8 mouse cellular contexts compared by ENCODE assay signal in genomic region chr10:44071095-44071494, GRCm38 (mm10).
DNase-seq lines count a peak whose midpoint lies in the region; ATAC-seq lines count a peak whose summit lies in the region.

No protein-coding gene starts in this region.

- 5% methylated on average over 4 of the region's 4 CpGs for WGBS in heart, embryonic 10.5 days
- under 1% methylated on average over 4 of the region's 4 CpGs for WGBS in forebrain, embryonic 16.5 days
- 5% methylated on average over 4 of the region's 4 CpGs for WGBS in intestine, embryonic 16.5 days
- 5% methylated on average over 4 of the region's 4 CpGs for WGBS in midbrain, embryonic 11.5 days

- peak; percentile 89 for ATAC-seq in forebrain, embryonic 16.5 days
- peak; percentile 79 for ATAC-seq in intestine, embryonic 16.5 days
- ATAC-seq in midbrain, embryonic 11.5 days (ENCODE audit: low FRiP score) = peak; percentile 68

- no peaks in the 10 kb centered on the region for H3K9me3 ChIP-seq in heart, embryonic 10.5 days
- H3K9me3 ChIP-seq in forebrain, embryonic 16.5 days (ENCODE audit: control insufficient read depth, low read length) = no peaks in the 10 kb centered on the region
- no peaks in the 10 kb centered on the region for H3K9me3 ChIP-seq in intestine, embryonic 16.5 days (ENCODE audit: control insufficient read depth, low read length)
- no peaks in the 10 kb centered on the region for H3K9me3 ChIP-seq in midbrain, embryonic 11.5 days (ENCODE audit: control insufficient read depth, low read length)

- H3K9ac ChIP-seq in forebrain, embryonic 16.5 days (replicated peaks; ENCODE audit: low read depth, low read length) = no peak overlapping the region
- H3K9ac ChIP-seq in intestine, embryonic 16.5 days (ENCODE audit: low read depth, low read length) = no peak overlapping the region
- H3K9ac ChIP-seq in midbrain, embryonic 11.5 days (ENCODE audit: low read length) = no peak overlapping the region

- no peaks in the 10 kb centered on the region for H3K36me3 ChIP-seq in heart, embryonic 10.5 days
- no peaks in the 10 kb centered on the region for H3K36me3 ChIP-seq in forebrain, embryonic 16.5 days (ENCODE audit: control insufficient read depth, insufficient read depth)
- H3K36me3 ChIP-seq in intestine, embryonic 16.5 days (ENCODE audit: control insufficient read depth, insufficient read depth, low read length) = no peaks in the 10 kb centered on the region
- H3K36me3 ChIP-seq in midbrain, embryonic 11.5 days (ENCODE audit: control insufficient read depth, insufficient read depth, low read length) = no peaks in the 10 kb centered on the region

- intact Hi-C loops in left cerebral cortex, postnatal 36 days (cut with DNase I) = loop anchor here (1.0 kb wide), 1 partner anchor 117 kb away; no protein-coding TSS in a partner anchor

- no peak overlapping the region for H3K27ac ChIP-seq in heart, embryonic 10.5 days
- no peak overlapping the region for H3K27ac ChIP-seq in forebrain, embryonic 16.5 days (ENCODE audit: low read length)
- no peak overlapping the region for H3K27ac ChIP-seq in intestine, embryonic 16.5 days (ENCODE audit: low read length)
- H3K27ac ChIP-seq in midbrain, embryonic 11.5 days (ENCODE audit: low read depth, low read length) = no peak overlapping the region

- H3K4me2 ChIP-seq in forebrain, embryonic 16.5 days (ENCODE audit: low read length) = no peak overlapping the region
- H3K4me2 ChIP-seq in intestine, embryonic 16.5 days (ENCODE audit: low read depth, low read length) = no peak overlapping the region
- no peak overlapping the region for H3K4me2 ChIP-seq in midbrain, embryonic 11.5 days

- no peak overlapping the region for H3K4me3 ChIP-seq in heart, embryonic 10.5 days
- no peak overlapping the region for H3K4me3 ChIP-seq in forebrain, embryonic 16.5 days (replicated peaks; ENCODE audit: low read length)
- no peak overlapping the region for H3K4me3 ChIP-seq in intestine, embryonic 16.5 days (ENCODE audit: low read length)
- H3K4me3 ChIP-seq in midbrain, embryonic 11.5 days (ENCODE audit: low read depth, low read length) = no peak overlapping the region

- 0 out of 2 replicates have a peak, but pooled peaks cover 3% of the 10 kb centered on the region for H3K4me1 ChIP-seq in heart, embryonic 10.5 days
- no peaks in the 10 kb centered on the region for H3K4me1 ChIP-seq in forebrain, embryonic 16.5 days (replicated peaks; ENCODE audit: control insufficient read depth, insufficient read depth, low read length)
- H3K4me1 ChIP-seq in intestine, embryonic 16.5 days (ENCODE audit: control insufficient read depth, insufficient read depth, low read length) = no peaks in the 10 kb centered on the region; the same call in 1 of the 2 replicates
- no peaks in the 10 kb centered on the region for H3K4me1 ChIP-seq in midbrain, embryonic 11.5 days (ENCODE audit: control insufficient read depth, insufficient read depth, low read length)

- no peaks in the 10 kb centered on the region for H3K27me3 ChIP-seq in heart, embryonic 10.5 days (ENCODE audit: insufficient read depth, poor library complexity, severe bottlenecking)
- no peaks in the 10 kb centered on the region for H3K27me3 ChIP-seq in forebrain, embryonic 16.5 days (replicated peaks; ENCODE audit: control insufficient read depth, insufficient read depth, low read length)
- H3K27me3 ChIP-seq in intestine, embryonic 16.5 days (replicated peaks; ENCODE audit: control insufficient read depth, insufficient read depth, low read length) = no peaks in the 10 kb centered on the region
- no peaks in the 10 kb centered on the region for H3K27me3 ChIP-seq in midbrain, embryonic 11.5 days (ENCODE audit: control insufficient read depth, insufficient read depth, low read length)

- peak; percentile 60 to 72 for DNase-seq in heart, adult 18-20 months
- DNase-seq in heart, embryonic 10.5 days (ENCODE audit: low spot score) = no peak
- DNase-seq in c-Kit-positive CD71-negative TER-119-negative erythroid progenitor cells, embryonic 14.5 days (ENCODE audit: low read depth) = peak; percentile 65
- DNase-seq in left cerebral cortex, postnatal 36 days (ENCODE audit: low spot score in 2 of 2) = peak; percentile 13 to 39
- DNase-seq in midbrain, embryonic 11.5 days (ENCODE audit: low spot score, missing footprints) = peak; percentile 87
- DNase-seq in right cerebral cortex, postnatal 36 days (ENCODE audit: low spot score in 2 of 2) = peak; percentile 18 to 20
